Mouse (Mus musculus): ENCODE results near the gene Haus8.
"Not testable (repeated sequence)": the region's sequence is repeated elsewhere in the genome, so short reads cannot be mapped to it uniquely, and the experiment has no call there.

DNA sequence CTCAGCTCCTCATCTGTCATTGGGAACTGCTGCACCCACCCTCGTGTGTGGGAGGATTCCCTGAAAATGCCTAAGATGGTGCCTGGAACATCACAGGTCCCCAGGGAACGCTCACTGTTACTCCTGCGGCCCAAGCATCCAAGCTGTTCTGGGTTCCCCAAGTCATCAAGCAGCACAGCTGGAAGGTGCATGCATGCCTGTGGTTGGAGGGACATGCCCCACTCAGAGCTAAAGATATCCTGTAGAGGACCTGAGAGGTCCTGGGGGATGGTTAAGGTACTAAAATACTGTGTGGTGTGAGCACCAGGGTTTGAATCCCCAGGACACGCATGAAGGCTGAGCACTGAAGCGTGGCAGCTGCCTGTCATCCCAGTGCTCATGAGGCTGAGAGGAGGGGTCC is 45.9 kb upstream of the Haus8 start:
- TF ChIP-seq POLR2A (IDR thresholded peaks at IDR 0.05; ENCODE audit: insufficient read depth, low read length); CTCF (IDR thresholded peaks at IDR 0.05; ENCODE audit: low read depth, low read length); EP300 (IDR thresholded peaks at IDR 0.05; ENCODE audit: insufficient read depth, low read depth, low read length): not testable (repeated sequence)

Measured in ES-Bruce4 (cell line).